Mouse (Mus musculus) megakaryocyte progenitor cell, adult 5-6 weeks (primary cell): Measurements from ENCODE around the gene Shkbp1. TPM values are rescaled to one million over a fixed set of nuclear protein-coding genes. Genes with fewer than 3 reads are reported as not detected.
A peak's percentile ranks its signal among the peaks of the same experiment; 100 is the strongest.

ENCODE experiments used
- ATAC-seq: replicated peaks from 2 replicates; pipeline ENCODE4 v1.8.0; 2016; ENCODE audit warnings: mild to moderate bottlenecking, moderate TSS enrichment, inconsistent platforms; ENCODE audit not compliant: poor library complexity
- total RNA-seq, 2 experiments: library from RNA; stranded (forward) in 1 of 2; stranded (reverse) in 1 of 2; fragments of 157-497, 149-512 nt in 1 of 2; fragments of 200-1000 nt in 1 of 2; gene quantifications; 2 replicates each; pipeline versions ENCODE4 v1.2.3 to v1.2.4; 2015 to 2017

Shkbp1 gene
- total RNA-seq (2015) = 18.8 and 23.9 TPM in 2 replicates
- 10.7 and 11.0 TPM in 2 replicates for total RNA-seq (2017)

GRCm38 (mm10) chr7:27355745-27356240 is at the start of gene Shkbp1:
TSS of gene Shkbp1 (minus strand) at chr7:27356019.
- peak; percentile 84 for ATAC-seq

- 0 out of 2 replicates have a peak, but pooled peaks have one; percentile 18 for ATAC-seq
Measured at GRCm38 (mm10) chr7:27404203-27404942, 48.6 kb upstream of the Shkbp1 start.

GRCm38 (mm10) chr7:27402675-27403074 is 46.9 kb upstream of the Shkbp1 start:
- peak; percentile 88 for ATAC-seq

- ATAC-seq = no peak
Measured at GRCm38 (mm10) chr7:27400545-27400944, 44.7 kb upstream of the Shkbp1 start.

- peak; percentile 95 for ATAC-seq
Measured at GRCm38 (mm10) chr7:27397048-27397949, 41.5 kb upstream of the Shkbp1 start.

- peak; percentile 49 for ATAC-seq
Measured at GRCm38 (mm10) chr7:27396184-27397047, 40.6 kb upstream of the Shkbp1 start.

GRCm38 (mm10) chr7:27395521-27396183 is 39.8 kb upstream of the Shkbp1 start:
- no peak for ATAC-seq

GRCm38 (mm10) chr7:27391416-27391815 is 35.6 kb upstream of the Shkbp1 start:
- no peak for ATAC-seq

- no peak for ATAC-seq
Measured at GRCm38 (mm10) chr7:27389213-27389612, 33.4 kb upstream of the Shkbp1 start.

GRCm38 (mm10) chr7:27384731-27385130 is 28.9 kb upstream of the Shkbp1 start:
- peak; percentile 87 for ATAC-seq

- no peak for ATAC-seq
Measured at GRCm38 (mm10) chr7:27384134-27384533, 28.3 kb upstream of the Shkbp1 start.

- peak; percentile 52 for ATAC-seq
Measured at GRCm38 (mm10) chr7:27383233-27383632, 27.4 kb upstream of the Shkbp1 start.

GRCm38 (mm10) chr7:27381560-27381959 is 25.7 kb upstream of the Shkbp1 start:
- no peak for ATAC-seq

GRCm38 (mm10) chr7:27381009-27381408 is 25.2 kb upstream of the Shkbp1 start:
- no peak for ATAC-seq

- no peak for ATAC-seq
Measured at GRCm38 (mm10) chr7:27379836-27380235, 24.0 kb upstream of the Shkbp1 start.

GRCm38 (mm10) chr7:27378431-27378830 is 22.6 kb upstream of the Shkbp1 start:
- peak; percentile 80 for ATAC-seq

- ATAC-seq = no peak
Measured at GRCm38 (mm10) chr7:27375274-27375673, 19.5 kb upstream of the Shkbp1 start.

- no peak for ATAC-seq
Measured at GRCm38 (mm10) chr7:27371715-27372462, 16.1 kb upstream of the Shkbp1 start.

GRCm38 (mm10) chr7:27369111-27369510 is 13.3 kb upstream of the Shkbp1 start:
- no peak for ATAC-seq
